Mouse (Mus musculus) inflammation-experienced regulatory T-cells, adult 6 months (primary cell): ENCODE measurements around the gene Trnp1. TPM values are rescaled to one million over a fixed set of nuclear protein-coding genes. Genes with fewer than 3 reads are reported as not detected.
A peak's percentile ranks its signal among the peaks of the same experiment; 100 is the strongest.

Experiments used
- ATAC-seq: one replicate; pipeline ENCODE4 v1.8.0; 2017
- polyA plus RNA-seq, 3 experiments: library from polyadenylated mRNA; unstranded; fragments of 100-300 nt; shearing (Covaris generic); gene quantifications; one replicate each; pipeline ENCODE4 v1.2.1; 2017

Trnp1 gene
- polyA plus RNA-seq, 3 experiments from 2014 or later, result not detected

GRCm38 (mm10) chr4:133494432-133494831 lies 3.9 kb downstream of the Trnp1 start:
- peak; percentile 85 for ATAC-seq

GRCm38 (mm10) chr4:133493895-133494294 lies 4.5 kb downstream of the Trnp1 start:
- ATAC-seq, result no peak

- no peak for ATAC-seq
Observed at GRCm38 (mm10) chr4:133491800-133492199, 6.5 kb downstream of the Trnp1 start.

GRCm38 (mm10) chr4:133489489-133490245 lies 8.7 kb downstream of the Trnp1 start:
- no peak for ATAC-seq

- ATAC-seq, result no peak
Observed at GRCm38 (mm10) chr4:133488619-133489392, 9.5 kb downstream of the Trnp1 start.

GRCm38 (mm10) chr4:133486673-133487357 lies 11.5 kb downstream of the Trnp1 start:
- no peak for ATAC-seq

- ATAC-seq, result no peak
Observed at GRCm38 (mm10) chr4:133485691-133486425, 12.5 kb downstream of the Trnp1 start.

GRCm38 (mm10) chr4:133484266-133485025 lies 13.9 kb downstream of the Trnp1 start:
- no peak for ATAC-seq

GRCm38 (mm10) chr4:133482479-133482878 lies 15.9 kb downstream of the Trnp1 start:
- ATAC-seq, result no peak

GRCm38 (mm10) chr4:133481488-133481887 lies 16.9 kb downstream of the Trnp1 start:
- ATAC-seq, result no peak

GRCm38 (mm10) chr4:133480754-133481153 lies 17.6 kb downstream of the Trnp1 start:
- ATAC-seq, result no peak

- ATAC-seq, result no peak
Observed at GRCm38 (mm10) chr4:133480185-133480537, 18.2 kb downstream of the Trnp1 start.

GRCm38 (mm10) chr4:133479458-133480184 lies 18.7 kb downstream of the Trnp1 start, which contains the start of gene Tent5b:
Gene Tent5b, plus strand, starts transcription at chr4:133480132.
- peak; percentile 96 for ATAC-seq

GRCm38 (mm10) chr4:133473833-133474232 lies 24.5 kb downstream of the Trnp1 start:
- ATAC-seq, result no peak

- ATAC-seq, result no peak
Observed at GRCm38 (mm10) chr4:133471135-133471821, 27.1 kb downstream of the Trnp1 start.

GRCm38 (mm10) chr4:133469122-133469521 lies 29.2 kb downstream of the Trnp1 start:
- no peak for ATAC-seq

- ATAC-seq, result peak; percentile 61
Observed at GRCm38 (mm10) chr4:133468080-133468479, 30.3 kb downstream of the Trnp1 start.

- ATAC-seq, result no peak
Observed at GRCm38 (mm10) chr4:133463184-133463583, 35.2 kb downstream of the Trnp1 start.

GRCm38 (mm10) chr4:133461362-133461761 lies 37.0 kb downstream of the Trnp1 start:
- ATAC-seq, result no peak

- no peak for ATAC-seq
Observed at GRCm38 (mm10) chr4:133460796-133461325, 37.5 kb downstream of the Trnp1 start.
